Mouse (Mus musculus): ENCODE results near the gene Rbm6.
A peak's percentile ranks its signal among the peaks of the same experiment; 100 is the strongest.

GRCm38 (mm10) chr9:107906252-107906966, 33.4 kb upstream of the Rbm6 start, which contains the start of gene Mst1r:
- TF ChIP-seq CTCF (IDR thresholded peaks at IDR 0.05; ENCODE audit: extremely low read depth, insufficient read length, insufficient replicate concordance, low read depth, low read length) (no peak; the same call in 1 of the 2 replicates), POLR2A (IDR thresholded peaks at IDR 0.05; ENCODE audit: low read depth, low read length) (peak; percentile 92)
